Mouse (Mus musculus): ENCODE results near the gene Ccl9.

Ccl9 gene

DNA sequence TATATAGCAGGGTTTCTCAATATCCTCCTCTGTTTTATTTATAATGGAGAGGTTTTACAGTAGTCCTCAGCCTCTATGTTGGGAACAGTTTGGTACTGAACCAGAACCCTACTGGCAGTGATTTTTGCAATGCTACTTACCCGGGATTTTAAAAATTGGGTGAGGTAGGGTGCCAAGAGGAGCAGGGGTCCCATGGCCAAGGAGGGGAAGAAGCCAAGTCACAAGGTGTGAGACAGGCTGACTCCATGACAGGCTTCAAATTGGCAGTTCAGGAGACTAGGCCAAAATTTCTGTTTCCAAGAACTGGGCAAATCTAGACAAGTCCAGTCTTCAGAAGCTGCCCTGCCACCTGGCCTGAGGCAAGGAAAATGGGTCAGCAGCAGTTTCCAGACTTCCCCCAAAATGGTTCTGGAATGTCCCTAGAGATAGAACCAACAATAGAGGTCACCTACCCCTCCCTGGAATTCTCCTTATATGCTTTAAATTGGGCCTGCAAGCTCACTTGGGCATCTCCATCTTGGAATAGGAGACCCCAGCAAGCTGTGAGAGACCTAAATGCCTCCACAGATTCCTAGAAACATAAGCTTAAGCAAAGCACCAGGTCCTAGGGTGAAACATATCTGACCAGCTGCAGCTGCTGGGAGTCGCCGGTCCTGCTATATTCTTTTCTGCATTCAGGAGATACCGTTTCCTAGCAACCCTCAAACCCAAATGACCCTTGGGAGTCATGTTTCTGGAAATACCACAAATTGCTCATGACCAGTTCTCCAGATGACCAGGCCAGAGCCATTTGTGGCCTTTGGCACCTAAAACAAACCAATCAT is 4.4 kb upstream of the Ccl9 start:
- in situ Hi-C loops (cut with MboI; ENCODE audit: low pct_unique_long_range_greater_than_20kb in 1 of 2, low sequenced_read_pairs in 2 of 2, unreplicated experiment in 1 of 2) = no loop called here

DNA sequence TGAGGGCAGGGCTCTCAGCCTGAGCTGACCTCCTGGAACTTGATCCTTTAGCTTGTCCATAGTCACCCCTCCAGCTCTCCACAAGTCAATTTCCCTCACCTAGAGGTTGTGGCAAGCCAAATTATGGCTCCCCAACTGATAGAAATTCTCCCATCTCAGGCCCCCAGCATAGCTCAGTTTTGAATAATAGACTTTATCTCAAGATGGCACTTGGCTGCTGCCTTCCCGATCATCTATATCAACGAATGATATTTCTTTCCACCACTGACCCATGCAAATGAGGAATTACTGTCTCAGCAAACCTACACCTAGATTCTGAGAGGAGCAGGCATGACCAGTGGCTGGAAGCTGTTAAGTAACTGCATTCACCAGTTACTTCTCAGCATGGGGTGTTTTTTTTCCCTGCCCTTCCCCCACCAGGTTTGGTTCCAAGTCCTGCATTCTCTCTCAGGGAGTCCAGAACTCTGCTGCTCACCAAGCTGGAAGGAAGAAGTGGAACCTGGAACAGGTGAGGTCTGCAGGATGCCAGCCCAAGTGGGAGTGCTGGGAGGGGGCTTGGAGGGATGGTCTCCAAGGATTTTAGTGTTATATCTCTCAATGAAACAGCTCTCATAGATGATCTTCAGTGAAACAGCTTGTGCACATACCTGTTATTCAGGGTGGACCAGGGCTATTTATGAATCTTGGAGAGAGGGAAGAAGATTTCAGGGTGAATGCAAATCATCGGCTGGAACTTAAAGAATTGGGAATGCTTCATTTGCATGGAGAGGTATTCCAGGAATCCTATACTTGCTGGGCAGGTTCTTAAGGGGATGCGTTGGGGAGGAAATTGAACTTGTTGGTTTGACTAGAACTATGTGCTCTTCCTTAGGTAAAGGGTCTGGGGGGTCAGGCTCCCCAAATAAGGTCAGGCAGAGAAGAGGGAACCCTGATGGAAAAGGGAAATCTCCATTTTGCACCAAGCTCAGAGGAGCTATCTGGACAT is 3.5 kb upstream of the Ccl9 start:
- in situ Hi-C loops (cut with MboI; ENCODE audit: low pct_unique_long_range_greater_than_20kb in 1 of 2, low sequenced_read_pairs in 2 of 2, unreplicated experiment in 1 of 2) = no loop called here

DNA sequence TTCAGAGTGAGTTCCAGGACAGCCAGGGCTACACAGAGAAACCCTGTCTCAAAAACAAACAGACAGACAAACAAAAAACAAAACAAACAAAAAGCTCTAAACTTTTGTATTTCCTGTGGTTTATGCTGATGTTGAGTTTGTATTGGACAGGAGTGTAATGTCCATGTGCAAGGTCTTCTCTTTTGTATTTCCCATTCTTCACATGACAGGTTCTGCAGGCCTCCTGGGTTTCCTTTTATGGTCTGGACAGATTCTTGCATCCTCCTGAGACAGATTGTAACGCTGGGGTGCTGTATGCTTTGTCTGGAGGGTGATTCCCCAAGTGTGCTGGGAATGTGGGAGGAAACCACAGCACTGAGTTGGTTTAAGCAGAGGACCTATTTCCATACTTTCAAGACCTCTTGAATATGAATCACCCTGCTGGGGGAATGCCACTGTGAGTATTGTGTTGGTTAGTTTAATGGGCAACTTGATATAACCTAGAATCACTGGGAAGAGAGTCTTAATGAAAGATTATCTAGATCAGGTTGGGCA is 2.3 kb upstream of the Ccl9 start:
- in situ Hi-C loops (cut with MboI; ENCODE audit: low pct_unique_long_range_greater_than_20kb in 1 of 2, low sequenced_read_pairs in 2 of 2, unreplicated experiment in 1 of 2) = no loop called here

DNA sequence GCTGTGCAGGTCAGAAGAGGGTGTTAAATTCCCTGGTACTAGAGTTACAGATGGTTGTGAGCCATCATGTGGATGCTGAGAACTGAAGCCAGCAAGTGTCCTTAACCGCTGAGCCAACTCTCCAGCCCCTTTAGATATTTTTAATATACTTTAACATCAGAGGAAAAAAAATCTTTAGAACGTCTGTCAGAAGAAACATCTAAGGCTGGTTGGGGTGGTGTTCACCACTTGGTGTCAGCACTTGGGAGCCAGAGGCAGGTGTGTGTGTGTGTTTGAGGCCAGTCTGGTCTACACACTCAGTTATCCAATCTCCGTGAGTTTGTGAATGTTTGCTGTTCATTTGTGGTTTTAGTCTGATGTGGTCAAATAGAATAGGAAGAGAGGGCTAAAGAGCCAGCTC is 563 bp upstream of the Ccl9 start:
- in situ Hi-C loops (cut with MboI; ENCODE audit: low pct_unique_long_range_greater_than_20kb in 1 of 2, low sequenced_read_pairs in 2 of 2, unreplicated experiment in 1 of 2) = no loop called here

DNA sequence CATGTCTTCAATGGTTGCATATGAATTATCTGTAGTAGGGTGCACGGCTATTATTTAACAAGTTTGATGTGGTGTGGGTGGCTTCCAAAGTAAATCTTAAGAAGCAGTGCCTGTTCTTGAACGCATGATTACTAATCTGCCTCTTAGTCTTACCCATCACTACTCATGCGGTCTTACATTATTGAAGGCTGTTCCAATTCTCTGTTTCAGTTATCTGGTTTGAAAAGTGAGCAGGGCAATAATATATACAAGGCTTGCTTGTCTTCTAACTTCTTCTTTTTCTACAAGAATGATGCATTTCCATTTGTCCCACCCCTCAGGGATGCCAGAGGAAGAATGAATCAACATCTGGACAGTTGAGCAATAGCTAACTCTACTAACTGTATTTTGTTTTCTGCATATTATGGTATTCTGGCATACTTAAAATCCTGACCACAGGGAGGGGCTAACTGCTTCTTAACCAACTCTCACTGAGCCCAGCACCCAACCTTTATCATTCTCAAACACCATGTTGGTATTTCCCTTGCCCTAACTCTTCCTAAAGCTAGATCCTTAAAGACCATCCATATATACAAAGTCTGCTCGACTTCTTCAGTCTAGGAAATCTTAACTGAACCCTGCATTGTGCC is 1.4 kb downstream of the Ccl9 start:
- in situ Hi-C loops (cut with MboI; ENCODE audit: low pct_unique_long_range_greater_than_20kb in 1 of 2, low sequenced_read_pairs in 2 of 2, unreplicated experiment in 1 of 2) = no loop called here

DNA sequence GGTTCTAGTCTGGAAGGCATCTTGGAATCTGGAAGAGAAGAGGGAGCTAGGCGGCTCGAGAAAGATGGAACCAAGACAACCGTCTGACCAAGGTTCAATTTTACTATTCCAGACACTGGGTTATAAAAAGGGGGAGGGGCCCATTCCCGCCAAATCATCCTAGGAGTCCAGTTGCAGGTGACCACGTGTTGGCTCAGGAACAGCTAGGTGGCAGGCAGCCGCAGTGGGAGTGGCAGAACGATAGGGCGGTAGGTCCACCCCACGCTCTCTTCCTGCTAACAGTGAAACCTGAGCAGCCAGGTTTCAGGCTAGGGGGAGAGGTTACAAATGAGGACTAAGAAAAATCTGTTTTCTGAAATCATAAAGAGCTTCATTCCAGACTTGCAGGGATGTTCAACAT is 5.6 kb downstream of the Ccl9 start:
- in situ Hi-C loops (cut with MboI; ENCODE audit: low pct_unique_long_range_greater_than_20kb in 1 of 2, low sequenced_read_pairs in 2 of 2, unreplicated experiment in 1 of 2) = no loop called here

DNA sequence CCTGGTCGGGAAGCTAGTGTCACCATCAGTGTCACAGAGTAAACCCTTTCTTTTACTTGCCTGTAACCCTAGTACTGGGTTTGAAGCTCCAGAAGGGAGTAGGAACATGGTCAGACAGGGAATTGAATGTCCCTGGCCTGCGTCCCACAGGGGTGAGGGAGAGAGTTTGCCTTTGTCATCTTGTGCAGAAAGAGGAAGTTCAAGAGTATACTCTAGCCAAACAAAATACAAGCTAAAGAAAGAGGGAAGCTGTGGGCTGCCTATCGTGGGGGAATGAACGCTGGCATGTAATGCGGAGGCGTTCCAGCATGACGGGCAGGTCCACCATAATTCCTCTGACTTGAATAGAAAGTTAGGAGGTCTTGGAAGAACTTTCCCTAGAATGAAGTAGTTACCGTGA is 6.2 kb downstream of the Ccl9 start:
- in situ Hi-C loops (cut with MboI; ENCODE audit: low pct_unique_long_range_greater_than_20kb in 1 of 2, low sequenced_read_pairs in 2 of 2, unreplicated experiment in 1 of 2) = no loop called here

DNA sequence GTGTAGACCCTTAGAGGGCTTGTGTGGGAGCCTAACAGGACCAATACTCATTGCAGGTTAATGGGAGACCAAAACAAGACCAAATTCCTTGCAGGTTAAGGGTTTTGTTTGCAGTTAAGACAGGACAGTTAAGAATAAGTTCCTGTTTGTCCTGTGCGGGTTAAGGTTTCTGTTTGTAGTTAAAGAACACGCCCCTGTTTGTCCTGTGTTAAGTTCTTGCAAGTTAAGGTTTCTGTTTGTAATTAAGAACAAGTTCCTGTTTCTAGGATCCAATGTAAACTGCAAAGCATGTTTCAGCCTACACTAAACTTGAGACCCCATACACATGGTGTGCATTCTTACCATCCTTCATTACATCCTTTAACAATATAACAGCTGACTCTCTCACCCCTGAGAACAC is 8.2 kb downstream of the Ccl9 start:
- in situ Hi-C loops (cut with MboI; ENCODE audit: low pct_unique_long_range_greater_than_20kb in 1 of 2, low sequenced_read_pairs in 2 of 2, unreplicated experiment in 1 of 2) = no loop called here

DNA sequence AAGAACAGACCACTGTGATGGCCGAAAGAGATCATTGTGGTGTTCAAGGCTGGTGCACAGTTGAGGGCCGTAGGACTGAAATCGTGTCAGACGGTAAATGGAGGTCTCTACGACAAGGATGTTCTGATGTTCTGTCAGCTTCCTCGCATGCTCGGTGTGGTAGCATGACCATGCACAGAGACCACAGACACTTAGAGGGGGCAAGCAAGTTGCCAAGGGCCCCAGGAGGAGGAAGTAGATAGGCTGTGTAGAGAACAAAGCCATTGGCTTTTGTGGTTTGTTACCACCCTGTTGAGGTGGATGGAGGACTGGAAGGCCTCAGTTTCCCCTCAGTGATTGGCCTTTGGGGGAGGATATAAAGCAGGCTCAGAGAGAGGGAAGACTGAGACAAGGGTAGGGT is 9.2 kb downstream of the Ccl9 start:
- in situ Hi-C loops (cut with MboI; ENCODE audit: low pct_unique_long_range_greater_than_20kb in 1 of 2, low sequenced_read_pairs in 2 of 2, unreplicated experiment in 1 of 2) = no loop called here

DNA sequence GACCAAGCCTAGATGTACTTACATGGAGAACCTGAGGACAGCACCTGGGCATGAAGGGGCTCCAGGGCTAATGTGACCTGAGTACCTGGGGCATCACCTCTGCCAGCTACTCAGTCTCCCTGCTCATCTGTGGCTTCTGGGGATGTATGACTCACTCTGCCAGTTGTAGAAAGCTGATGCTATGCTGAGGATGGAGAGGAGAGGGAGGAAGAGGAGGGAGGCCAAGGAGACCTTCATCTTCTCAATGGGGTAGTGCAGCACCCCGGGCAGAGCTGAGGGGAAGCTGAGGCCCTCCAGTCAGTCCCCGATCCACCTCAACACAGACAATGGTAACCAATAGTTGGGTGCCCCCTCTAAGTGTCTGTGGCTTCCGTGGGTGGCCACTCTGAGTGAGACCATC is 9.7 kb downstream of the Ccl9 start:
- in situ Hi-C loops (cut with MboI; ENCODE audit: low pct_unique_long_range_greater_than_20kb in 1 of 2, low sequenced_read_pairs in 2 of 2, unreplicated experiment in 1 of 2) = no loop called here

DNA sequence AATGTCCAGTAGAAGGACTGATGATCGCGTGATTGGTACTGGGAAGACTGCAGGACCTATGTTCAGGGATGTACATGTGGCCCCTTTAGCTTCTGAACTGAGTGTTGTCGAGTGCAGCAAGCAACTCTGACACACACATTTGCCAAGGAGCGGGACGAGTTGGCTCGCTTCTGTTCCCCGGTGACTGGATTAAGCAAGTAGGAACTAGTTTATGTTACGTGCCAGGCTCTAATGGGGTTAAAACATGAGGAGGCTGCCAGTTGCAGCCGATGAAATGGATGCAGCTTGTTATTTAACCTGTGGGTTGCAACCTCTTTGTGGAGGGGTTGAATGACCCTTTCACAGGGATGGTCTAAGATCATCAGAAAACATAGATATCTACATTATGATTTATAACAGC is 10.4 kb downstream of the Ccl9 start:
- in situ Hi-C loops (cut with MboI; ENCODE audit: low pct_unique_long_range_greater_than_20kb in 1 of 2, low sequenced_read_pairs in 2 of 2, unreplicated experiment in 1 of 2) = no loop called here

DNA sequence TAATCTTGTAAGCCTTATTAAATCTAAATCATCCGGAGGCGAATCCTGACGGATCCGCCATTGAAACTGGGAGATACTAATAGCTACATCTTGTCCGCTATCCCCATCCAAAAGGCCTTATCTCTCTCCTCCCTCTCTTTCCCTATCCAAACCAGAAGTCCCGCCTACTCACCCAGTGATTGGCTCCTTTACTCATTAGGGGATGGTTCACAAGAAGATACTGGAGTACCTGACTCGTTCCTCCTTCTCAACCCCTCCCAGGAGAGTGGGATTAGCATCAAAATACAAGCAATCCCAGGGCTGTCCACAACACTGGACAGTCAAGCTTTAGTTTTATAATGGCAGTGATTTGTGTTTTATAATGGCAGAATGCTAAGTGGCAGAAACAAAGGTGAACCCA is 11.1 kb downstream of the Ccl9 start:
- in situ Hi-C loops (cut with MboI; ENCODE audit: low pct_unique_long_range_greater_than_20kb in 1 of 2, low sequenced_read_pairs in 2 of 2, unreplicated experiment in 1 of 2) = no loop called here

DNA sequence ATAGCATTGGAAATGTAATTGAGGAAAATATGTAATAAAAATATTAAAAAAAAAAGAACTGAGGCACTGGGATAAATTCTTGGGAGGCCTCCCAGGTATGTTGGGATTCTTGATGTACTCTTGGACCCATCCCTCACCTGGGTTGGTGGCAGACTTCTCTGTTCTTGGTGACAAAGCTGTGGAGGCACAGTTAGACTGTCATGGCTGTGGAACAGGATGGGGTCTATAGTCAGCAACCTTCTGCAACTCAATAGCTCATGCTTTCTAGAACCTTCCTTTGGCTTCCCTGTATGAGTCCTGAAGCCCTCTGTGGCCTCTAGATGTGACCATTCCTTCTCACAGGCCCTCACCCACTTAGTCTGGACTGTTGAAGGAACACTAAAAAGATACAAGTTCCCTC is 11.8 kb downstream of the Ccl9 start:
- in situ Hi-C loops (cut with MboI; ENCODE audit: low pct_unique_long_range_greater_than_20kb in 1 of 2, low sequenced_read_pairs in 2 of 2, unreplicated experiment in 1 of 2) = no loop called here

DNA sequence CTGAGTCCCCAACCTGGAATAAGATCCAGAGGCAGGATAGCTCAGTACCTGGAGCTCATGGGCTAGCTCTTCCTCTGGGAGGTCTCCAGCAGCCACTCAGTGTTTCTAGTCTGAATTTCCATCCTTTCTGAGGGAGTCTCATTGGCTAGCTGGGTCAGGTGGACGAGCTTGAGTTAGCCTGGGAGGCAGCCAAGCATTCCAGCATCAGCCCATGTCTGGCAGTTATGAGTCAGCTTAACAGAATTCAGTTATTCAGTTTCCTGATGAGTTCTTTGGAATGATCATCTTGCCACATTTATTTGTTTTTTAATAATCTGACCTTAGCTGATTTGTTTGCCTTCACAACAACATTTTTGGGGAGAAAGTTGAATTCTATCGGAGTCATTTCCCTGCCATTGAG is 14.7 kb downstream of the Ccl9 start:
- in situ Hi-C loops (cut with MboI; ENCODE audit: low pct_unique_long_range_greater_than_20kb in 1 of 2, low sequenced_read_pairs in 2 of 2, unreplicated experiment in 1 of 2) = loop anchor here in 1 of 2 experiments (5.0 kb wide), 1 partner anchor 174 kb away; no protein-coding TSS in a partner anchor

DNA sequence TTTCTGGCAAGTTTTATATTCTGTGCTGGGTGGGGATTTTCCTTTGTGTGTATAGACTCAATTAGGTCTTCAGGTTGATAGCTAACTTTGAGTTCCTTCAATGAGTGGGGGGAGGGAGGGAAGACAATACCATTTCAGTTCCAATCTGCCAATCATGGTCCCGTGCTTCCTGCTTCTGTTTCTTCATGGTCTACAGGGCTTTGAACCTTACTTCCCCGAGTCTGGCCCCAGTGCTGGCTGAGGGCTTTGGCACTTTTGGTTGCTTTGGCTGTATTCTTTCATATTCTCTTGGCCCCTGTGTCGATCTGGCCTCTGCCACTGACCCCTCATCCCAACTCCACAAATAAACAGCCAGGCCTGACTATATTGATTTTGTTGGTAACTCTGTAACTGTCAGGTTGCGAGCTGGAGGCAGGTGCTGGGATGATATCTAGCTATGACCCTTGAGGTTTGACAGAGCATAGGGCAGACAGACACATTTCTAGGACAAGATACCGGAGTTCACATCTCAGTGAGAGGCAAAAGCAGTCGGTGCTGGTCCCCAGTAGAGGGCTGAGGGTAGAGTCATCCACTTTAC is 16.0 kb downstream of the Ccl9 start:
- in situ Hi-C loops (cut with MboI; ENCODE audit: low pct_unique_long_range_greater_than_20kb in 1 of 2, low sequenced_read_pairs in 2 of 2, unreplicated experiment in 1 of 2) = loop anchor here in 1 of 2 experiments (5.0 kb wide), 1 partner anchor 175 kb away; no protein-coding TSS in a partner anchor

DNA sequence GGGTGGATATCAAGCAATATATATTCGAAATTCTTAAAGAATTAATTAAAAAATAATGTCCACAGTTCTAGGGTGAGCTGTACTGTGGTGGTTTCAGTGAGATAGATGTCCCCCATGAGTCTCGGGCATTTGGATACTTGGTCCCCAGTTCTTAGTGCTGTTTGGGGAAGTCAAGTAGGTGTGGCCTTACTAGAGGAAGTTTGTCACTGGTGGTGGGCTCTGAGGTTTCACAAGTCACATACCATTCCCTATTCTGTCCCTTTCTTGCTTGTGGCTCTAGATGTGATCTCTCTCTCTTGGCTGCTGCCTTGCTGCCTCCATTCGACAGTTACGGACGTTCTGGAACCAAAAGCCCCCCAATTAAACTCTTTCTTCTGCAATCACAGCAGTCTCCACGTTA is 18.0 kb downstream of the Ccl9 start:
- in situ Hi-C loops (cut with MboI; ENCODE audit: low pct_unique_long_range_greater_than_20kb in 1 of 2, low sequenced_read_pairs in 2 of 2, unreplicated experiment in 1 of 2) = loop anchor here in 1 of 2 experiments (5.0 kb wide), 1 partner anchor 177 kb away; no protein-coding TSS in a partner anchor

DNA sequence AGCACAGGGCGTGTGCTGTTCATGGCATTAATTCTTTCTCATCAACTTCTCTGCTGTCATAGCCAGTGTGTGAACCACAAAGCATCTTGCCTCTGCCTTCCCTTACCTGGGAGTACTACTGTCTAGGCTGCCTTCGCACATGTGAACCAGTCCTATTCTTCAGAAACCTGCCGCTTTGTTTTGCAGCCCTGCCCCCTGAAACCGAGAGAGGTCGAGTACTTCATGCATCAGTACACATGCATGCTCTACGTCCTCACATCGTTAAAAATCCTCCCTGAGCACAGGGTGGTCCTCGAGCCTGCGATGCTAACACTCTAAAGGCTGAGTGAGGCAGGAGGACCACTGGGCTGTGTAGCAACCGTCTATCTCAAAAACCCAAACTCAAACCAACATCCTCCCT is 21.4 kb downstream of the Ccl9 start:
- in situ Hi-C loops (cut with MboI; ENCODE audit: low pct_unique_long_range_greater_than_20kb in 1 of 2, low sequenced_read_pairs in 2 of 2, unreplicated experiment in 1 of 2) = no loop called here

DNA sequence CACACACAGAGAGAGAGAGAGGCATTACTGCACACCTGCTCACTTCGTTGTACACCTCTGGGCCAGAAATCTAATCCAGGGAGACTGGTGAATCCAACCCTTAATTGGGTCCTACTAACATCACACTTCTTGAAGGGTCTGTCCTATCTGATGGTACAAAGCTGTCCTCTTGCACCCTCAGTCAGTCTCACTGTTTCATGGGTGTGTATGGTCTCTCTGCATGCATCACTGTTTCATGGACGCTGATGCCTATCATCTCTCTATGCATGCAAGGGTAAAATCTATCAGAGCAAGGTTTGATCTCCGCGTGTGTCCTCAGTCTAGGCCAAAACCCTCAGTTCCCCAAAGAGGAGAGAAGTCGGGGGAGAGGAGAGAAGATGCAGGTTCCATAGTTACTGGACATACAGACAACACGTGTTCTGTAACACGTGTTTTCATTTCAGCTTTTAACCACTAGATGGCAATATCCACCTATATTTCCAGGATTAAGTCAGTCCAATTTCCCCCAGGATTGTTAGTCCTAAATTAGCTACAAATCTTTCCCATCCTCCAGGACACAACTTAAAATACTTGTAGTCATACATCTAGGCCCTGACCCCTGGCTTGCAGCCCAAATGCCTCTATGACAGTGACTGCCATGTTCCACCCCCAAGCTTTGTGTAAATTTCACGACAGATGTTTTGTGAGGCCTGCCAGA is 22.2 kb downstream of the Ccl9 start:
- in situ Hi-C loops (cut with MboI; ENCODE audit: low pct_unique_long_range_greater_than_20kb in 1 of 2, low sequenced_read_pairs in 2 of 2, unreplicated experiment in 1 of 2) = no loop called here
